Mouse (Mus musculus) small intestine, adult 2 months (tissue): ENCODE measurements around the gene Myh15. TPM values are rescaled to one million over a fixed set of nuclear protein-coding genes. Genes with fewer than 3 reads are reported as not detected.
"Not testable (repeated sequence)": the region's sequence is repeated elsewhere in the genome, so short reads cannot be mapped to it uniquely, and the experiment has no call there.

Source experiments
- H3K27ac ChIP-seq: fragments of 200-500 bp; 2 replicates; pipeline ENCODE4 v1.5.1; 2012; ENCODE audit warnings: low read depth, low read length, control low read depth, inconsistent platforms; ENCODE audit not compliant: insufficient read depth
- H3K27me3 ChIP-seq: fragments of 200-500 bp; 2 replicates; pipeline ENCODE4 v1.6.1; 2012; ENCODE audit warnings: mild to moderate bottlenecking, moderate library complexity, low read length, inconsistent platforms; ENCODE audit not compliant: control insufficient read depth, insufficient read depth
- H3K36me3 ChIP-seq: fragments of 200-500 bp; 2 replicates; pipeline ENCODE4 v1.6.1; 2012; ENCODE audit warnings: mild to moderate bottlenecking, low read length, control low read depth, inconsistent platforms; ENCODE audit not compliant: control insufficient read depth, insufficient read depth
- H3K4me1 ChIP-seq: fragments of 200-500 bp; 2 replicates; pipeline ENCODE4 v1.6.1; 2012; ENCODE audit warnings: low read length, inconsistent platforms, mixed read lengths; ENCODE audit not compliant: control insufficient read depth, insufficient read depth, insufficient read length
- H3K4me3 ChIP-seq: fragments of 200-500 bp; 2 replicates; pipeline ENCODE4 v1.5.1; 2012; ENCODE audit warnings: low read depth, mild to moderate bottlenecking, control low read depth, inconsistent platforms, low read length, moderate library complexity
- CTCF ChIP-seq: fragments of 200-500 bp; IDR thresholded peaks from 2 replicates; pipeline ENCODE4 v1.5.1; 2012; ENCODE audit warnings: low read depth, mild to moderate bottlenecking, control low read depth, inconsistent platforms, low read length, moderate library complexity, mixed read lengths; ENCODE audit not compliant: insufficient replicate concordance, insufficient read length; ENCODE audit errors: extremely low read depth
- POLR2A ChIP-seq: fragments of 200-500 bp; IDR thresholded peaks from 2 replicates; pipeline ENCODE4 v1.6.1; 2012; ENCODE audit warnings: low read depth, mild to moderate bottlenecking, control low read depth, inconsistent platforms, low read length, moderate library complexity
- WGBS: fragments of 180-500 bp; shearing (Covaris S2); methylation state at CpG from one replicate; pipeline ENCODE4 v1.1.7; 2018; 5-methylcytosine and 5-hydroxymethylcytosine counted together
- polyA plus RNA-seq: library from polyadenylated mRNA; depleted of rRNA; stranded (reverse); fragments of >200 nt; gene quantifications from 2 replicates; pipeline ENCODE4 v1.2.3, GENCODE M21; 2012; rRNA removed

The Myh15 gene
- polyA plus RNA-seq, 1 experiment: not detected

DNA sequence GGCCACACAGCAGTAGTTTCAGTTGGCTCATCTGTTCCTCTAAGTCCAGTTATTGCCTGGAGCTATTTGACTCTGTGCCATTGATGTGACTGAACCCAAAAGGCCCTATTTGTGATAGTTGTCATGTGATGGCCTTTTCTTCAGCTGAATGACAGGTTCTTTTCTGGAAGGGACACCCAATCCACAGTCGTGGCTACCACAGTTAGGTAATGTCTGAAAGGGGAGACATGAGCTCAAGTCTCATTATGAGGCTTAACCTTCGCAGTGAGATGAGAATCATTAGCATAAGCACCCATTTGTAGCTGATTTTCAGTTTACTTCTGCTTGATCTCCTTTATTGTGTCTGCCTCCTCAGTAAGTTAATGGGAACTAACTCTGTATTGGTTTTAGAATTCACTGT, 136.2 kb downstream of the Myh15 start:
- no peak for TF ChIP-seq CTCF
- TF ChIP-seq POLR2A: no peak
- Histone ChIP-seq H3K27ac (no peak overlapping the region), H3K4me3 (no peak overlapping the region), H3K4me1 (no peaks in the 10 kb centered on the region), H3K36me3 (no peaks in the 10 kb centered on the region), H3K27me3 (no peaks in the 10 kb centered on the region)
- 65% methylated on average over 2 of the region's 2 CpGs for WGBS

DNA sequence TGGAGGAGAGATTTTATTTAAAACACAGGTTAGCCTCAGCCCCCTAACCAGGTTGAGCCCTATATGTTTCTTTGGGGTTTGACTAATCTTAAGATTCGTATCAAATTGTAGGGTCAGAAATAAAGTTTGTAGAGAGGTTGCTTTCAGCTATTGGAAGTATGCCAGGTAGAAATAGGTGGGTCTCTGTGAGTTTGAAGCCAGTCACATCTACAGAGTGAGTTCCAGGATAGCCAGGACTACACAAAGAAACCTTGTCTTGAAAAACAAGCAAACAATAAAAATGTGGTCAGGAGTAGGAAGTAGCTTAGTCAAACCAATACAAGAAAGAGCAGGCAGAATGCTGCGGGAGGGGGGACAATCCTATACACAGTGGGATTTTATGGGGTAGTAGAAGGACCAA, 136.7 kb downstream of the Myh15 start:
- WGBS: 63% methylated on average over 2 of the region's 2 CpGs
- Histone ChIP-seq H3K27me3 (no peaks in the 10 kb centered on the region), H3K27ac (no peak overlapping the region), H3K4me3 (no peak overlapping the region), H3K36me3 (no peaks in the 10 kb centered on the region), H3K4me1 (no peaks in the 10 kb centered on the region)
- no peak for TF ChIP-seq POLR2A
- TF ChIP-seq CTCF: no peak

DNA sequence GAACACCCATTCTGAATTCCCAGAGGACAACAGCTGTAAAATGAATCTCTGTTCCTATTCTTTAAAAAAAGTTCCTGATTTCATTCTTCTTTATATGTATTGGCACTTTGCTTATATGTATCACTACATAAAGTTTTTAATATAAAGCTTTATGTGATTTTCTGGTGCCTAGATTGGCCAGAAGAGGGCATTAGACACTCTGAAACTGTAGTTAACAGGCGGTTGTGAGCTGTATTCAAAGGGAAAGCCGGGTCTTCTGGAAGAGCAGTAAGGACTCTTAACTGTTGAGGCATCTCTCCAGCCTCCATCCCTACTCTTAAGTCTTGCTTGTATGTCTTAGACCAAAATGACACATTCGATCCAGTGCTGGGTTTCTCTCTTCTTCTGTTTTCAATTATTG, 139.0 kb downstream of the Myh15 start:
- no peaks in the 10 kb centered on the region for H3K27me3 ChIP-seq

DNA sequence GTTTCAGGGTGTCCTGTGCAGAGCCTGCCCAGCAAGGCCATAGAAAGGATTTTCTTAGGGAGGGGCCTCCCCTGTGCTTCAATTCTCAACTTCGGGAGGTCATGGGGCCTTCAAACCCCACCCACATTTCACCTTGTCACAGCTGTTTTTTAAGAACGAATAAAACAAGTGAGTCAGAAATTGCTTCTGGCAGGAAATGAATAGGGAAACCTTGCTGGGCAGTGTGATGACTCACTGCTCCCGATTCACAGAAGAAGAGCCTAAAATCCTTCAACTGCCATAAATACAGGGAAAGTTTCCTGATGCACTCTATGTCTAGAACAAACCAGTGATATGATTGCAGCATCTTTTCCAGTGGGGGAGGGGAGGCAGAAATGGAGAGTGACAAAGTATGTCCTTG, 140.7 kb downstream of the Myh15 start:
- 30% methylated on average over 3 of the region's 3 CpGs for WGBS
- Histone ChIP-seq H3K27ac (no peak overlapping the region), H3K4me1 (no peaks in the 10 kb centered on the region), H3K4me3 (no peak overlapping the region), H3K27me3 (no peaks in the 10 kb centered on the region), H3K36me3 (no peaks in the 10 kb centered on the region)
- TF ChIP-seq CTCF (no peak), POLR2A (no peak)

More for the DNA sequence above, 139.0 kb downstream of the Myh15 start:
- Histone ChIP-seq H3K4me1 (no peaks in the 10 kb centered on the region), H3K4me3 (no peak overlapping the region), H3K27ac (no peak overlapping the region), H3K36me3 (no peaks in the 10 kb centered on the region)
- TF ChIP-seq POLR2A (no peak), CTCF (no peak)
- 56% methylated on average over 3 of the region's 3 CpGs for WGBS

DNA sequence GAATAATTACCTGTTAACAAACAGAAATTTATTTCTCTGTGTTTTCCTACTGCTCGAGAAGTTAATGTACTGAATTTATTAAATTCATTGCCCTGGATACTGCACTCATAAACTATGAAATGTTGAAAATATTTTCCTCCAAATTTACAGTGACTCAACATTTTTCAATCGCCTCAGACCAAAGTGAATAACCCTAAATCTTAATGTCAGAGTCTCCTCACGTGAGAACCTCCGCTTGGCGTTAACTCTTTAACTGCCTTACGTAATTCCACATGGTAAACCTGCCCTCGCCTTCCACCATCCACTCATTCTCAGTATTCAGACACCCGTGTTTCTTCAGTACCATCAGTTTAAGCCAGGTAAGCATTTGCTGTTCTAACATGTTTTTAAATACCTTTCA, 166.4 kb downstream of the Myh15 start:
- H3K4me3 ChIP-seq: no peak overlapping the region
- 66% methylated on average over 8 of the region's 8 CpGs for WGBS
- no peak overlapping the region for H3K27ac ChIP-seq
- H3K27me3 ChIP-seq: no peaks in the 10 kb centered on the region
- no peaks in the 10 kb centered on the region for H3K36me3 ChIP-seq
- TF ChIP-seq CTCF: no peak
- TF ChIP-seq POLR2A: no peak
- no peaks in the 10 kb centered on the region for H3K4me1 ChIP-seq

DNA sequence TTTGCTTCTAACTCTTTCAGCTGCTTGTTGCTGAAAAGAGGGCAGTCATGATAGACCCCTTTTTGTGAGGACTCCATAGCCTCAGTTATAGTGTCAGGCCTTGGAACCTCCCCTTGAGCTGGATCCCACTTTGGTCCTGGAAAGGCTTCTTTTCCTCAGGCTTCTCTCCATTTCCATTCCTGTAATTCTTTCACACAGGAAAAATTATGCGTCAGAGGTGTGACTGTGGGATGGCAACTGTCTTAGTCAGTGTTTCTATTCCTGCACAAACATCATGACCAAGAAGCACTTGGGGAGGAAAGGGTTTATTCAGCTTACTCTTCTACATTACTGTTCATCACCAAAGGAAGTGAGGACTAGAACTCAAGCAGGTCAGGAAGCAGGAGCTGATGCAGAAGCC, 186.2 kb downstream of the Myh15 start:
- not testable (repeated sequence) for H3K36me3 ChIP-seq, H3K27me3 ChIP-seq, H3K4me1 ChIP-seq, H3K4me3 ChIP-seq, H3K27ac ChIP-seq
- WGBS: 87% methylated on average over 1 of the region's 1 CpGs

Other genes starting within 250 kb of the Myh15 start
- gene Retnlb, start 240.6 kb upstream of the Myh15 start, polyA plus RNA-seq: 1.0 TPM in 1 of 2 replicates, not detected in the other
- 0.33 and 8.8 TPM in 2 replicates for gene Retnla, start 214.9 kb upstream of the Myh15 start, polyA plus RNA-seq
- 4.0 and 4.3 TPM in 2 replicates for gene Retnlg, start 184.9 kb upstream of the Myh15 start, polyA plus RNA-seq
- gene Dzip3, start 63.3 kb upstream of the Myh15 start, polyA plus RNA-seq: 0.15 and 0.41 TPM in 2 replicates
- 0.70 and 1.1 TPM in 2 replicates for gene Cip2a, start 63.3 kb upstream of the Myh15 start, polyA plus RNA-seq